Mouse (Mus musculus): ENCODE data around the gene Tex22. TPM values are rescaled to one million over a fixed set of nuclear protein-coding genes. Genes with fewer than 3 reads are reported as not detected.

Tex22 gene
- total and polyA plus RNA-seq, 2 experiments from 2014 or later: not detected

DNA sequence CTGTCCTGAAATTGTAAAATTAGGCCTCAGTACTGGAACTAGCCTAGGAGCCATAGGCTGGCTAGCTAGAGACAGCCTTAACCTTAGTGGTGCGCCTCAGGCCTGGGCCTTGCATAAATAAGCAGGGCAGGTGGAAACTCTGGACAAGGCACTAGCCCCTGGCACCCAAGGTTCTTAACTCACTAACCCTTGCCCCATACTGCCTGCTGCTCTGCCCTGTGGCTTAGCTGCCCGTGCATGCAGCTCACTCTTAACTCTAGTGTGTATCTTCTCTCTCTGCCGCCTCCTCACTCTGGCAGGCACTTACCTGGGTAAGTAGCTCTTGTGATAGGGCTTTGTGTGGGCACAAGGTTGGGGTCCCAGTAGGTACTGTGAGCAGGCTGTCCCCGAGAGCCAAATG, 60.2 kb downstream of the Tex22 start:
- H3K4me2 ChIP-seq (ENCODE audit: low read depth, low read length): no peak overlapping the region
- no peaks in the 10 kb centered on the region for H3K27me3 ChIP-seq (ENCODE audit: control insufficient read depth, insufficient read depth, low read length)
- H3K9ac ChIP-seq (replicated peaks; ENCODE audit: low read depth, low read length): 0 out of 2 replicates have a peak overlapping the region, but pooled peaks have one; percentile 34
- peaks cover 56% of the 10 kb centered on the region for H3K4me1 ChIP-seq (ENCODE audit: control insufficient read depth, insufficient read depth)
- peaks cover 66% of the 10 kb centered on the region for H3K36me3 ChIP-seq (replicated peaks; ENCODE audit: control insufficient read depth, insufficient read depth, low read length)
- no peaks in the 10 kb centered on the region for H3K9me3 ChIP-seq (replicated peaks; ENCODE audit: control insufficient read depth, low read length)
- DNase-seq (ENCODE audit: low spot score) (no peak), ATAC-seq (ENCODE audit: insufficient read depth, low read depth) (no peak)
- H3K4me3 ChIP-seq (ENCODE audit: low read depth, low read length): no peak overlapping the region
- TF ChIP-seq EP300 (IDR thresholded peaks at IDR 0.05; ENCODE audit: low read depth) (no peak), CTCF (IDR thresholded peaks at IDR 0.05; ENCODE audit: low read depth) (no peak)
- WGBS: 61% methylated on average over 4 of the region's 4 CpGs
- H3K27ac ChIP-seq (ENCODE audit: low read depth): 0 out of 2 replicates have a peak overlapping the region, but pooled peaks have one; percentile 12

- Histone ChIP-seq H3K9me3 (replicated peaks; ENCODE audit: control insufficient read depth, low read length) (no peaks in the 10 kb centered on the region), H3K4me3 (ENCODE audit: low read depth, low read length) (no peak overlapping the region), H3K27ac (ENCODE audit: low read depth) (no peak overlapping the region), H3K9ac (replicated peaks; ENCODE audit: low read depth, low read length) (no peak overlapping the region), H3K36me3 (replicated peaks; ENCODE audit: control insufficient read depth, insufficient read depth, low read length) (peaks cover 57% of the 10 kb centered on the region), H3K4me1 (ENCODE audit: control insufficient read depth, insufficient read depth) (peaks cover 60% of the 10 kb centered on the region), H3K27me3 (ENCODE audit: control insufficient read depth, insufficient read depth, low read length) (no peaks in the 10 kb centered on the region), H3K4me2 (ENCODE audit: low read depth, low read length) (no peak overlapping the region)
- DNase-seq (ENCODE audit: low spot score) (no peak), ATAC-seq (ENCODE audit: insufficient read depth, low read depth) (no peak)
- whole genome bisulfite sequencing: 71% methylated on average over 7 of the region's 7 CpGs
- TF ChIP-seq CTCF (IDR thresholded peaks at IDR 0.05; ENCODE audit: low read depth) (no peak), EP300 (IDR thresholded peaks at IDR 0.05; ENCODE audit: low read depth) (no peak)
Observed at GRCm38 (mm10) chr12:113135401-113135800, 61.1 kb downstream of the Tex22 start.

DNA sequence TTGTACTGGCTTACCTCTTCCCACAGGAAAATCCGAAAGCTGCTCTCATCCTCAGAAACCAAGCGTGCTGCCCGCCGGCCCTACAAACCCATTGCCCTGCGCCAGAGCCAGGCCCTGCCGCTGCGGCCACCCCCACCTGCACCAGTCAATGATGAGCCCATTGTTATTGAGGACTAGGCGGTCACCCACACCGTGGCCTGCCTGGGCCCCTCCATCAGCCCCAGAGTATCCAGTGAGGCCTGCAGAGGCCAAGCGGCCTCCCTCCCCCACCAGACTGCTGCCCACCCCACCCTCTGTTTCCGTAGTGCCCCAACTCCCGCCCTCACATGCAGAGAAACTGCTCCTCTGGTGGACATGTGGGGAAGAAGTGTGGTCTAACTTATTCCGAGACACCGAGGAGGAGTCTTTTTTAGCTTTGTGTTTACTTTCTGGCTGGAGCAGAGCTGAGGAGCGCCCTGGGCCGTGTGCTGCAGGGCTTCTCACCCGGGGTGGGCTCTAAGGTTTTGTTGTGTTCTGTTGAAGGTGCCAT, 62.3 kb downstream of the Tex22 start:
- TF ChIP-seq CTCF (IDR thresholded peaks at IDR 0.05; ENCODE audit: low read depth) (peak; percentile 52), EP300 (IDR thresholded peaks at IDR 0.05; ENCODE audit: low read depth) (no peak)
- Histone ChIP-seq H3K36me3 (replicated peaks; ENCODE audit: control insufficient read depth, insufficient read depth, low read length) (peaks cover 45% of the 10 kb centered on the region), H3K9me3 (replicated peaks; ENCODE audit: control insufficient read depth, low read length) (no peaks in the 10 kb centered on the region), H3K27ac (ENCODE audit: low read depth) (peak overlapping the region; percentile 98), H3K27me3 (ENCODE audit: control insufficient read depth, insufficient read depth, low read length) (no peaks in the 10 kb centered on the region), H3K9ac (replicated peaks; ENCODE audit: low read depth, low read length) (no peak overlapping the region; the same call in 1 of the 2 replicates), H3K4me3 (ENCODE audit: low read depth, low read length) (no peak overlapping the region), H3K4me2 (ENCODE audit: low read depth, low read length) (no peak overlapping the region), H3K4me1 (ENCODE audit: control insufficient read depth, insufficient read depth) (peaks cover 60% of the 10 kb centered on the region)
- ATAC-seq (ENCODE audit: insufficient read depth, low read depth) (no peak), DNase-seq (ENCODE audit: low spot score) (peak; percentile 51)
- WGBS: 59% methylated on average over 17 of the region's 17 CpGs

GRCm38 (mm10) chr12:113137260-113138213, 63.2 kb downstream of the Tex22 start:
- TF ChIP-seq EP300 (IDR thresholded peaks at IDR 0.05; ENCODE audit: low read depth): peak; percentile 99
- TF ChIP-seq CTCF (IDR thresholded peaks at IDR 0.05; ENCODE audit: low read depth): no peak
- Histone ChIP-seq H3K27me3 (ENCODE audit: control insufficient read depth, insufficient read depth, low read length) (no peaks in the 10 kb centered on the region), H3K9ac (replicated peaks; ENCODE audit: low read depth, low read length) (no peak overlapping the region), H3K4me2 (ENCODE audit: low read depth, low read length) (no peak overlapping the region), H3K36me3 (replicated peaks; ENCODE audit: control insufficient read depth, insufficient read depth, low read length) (peaks cover 37% of the 10 kb centered on the region), H3K9me3 (replicated peaks; ENCODE audit: control insufficient read depth, low read length) (no peaks in the 10 kb centered on the region), H3K4me1 (ENCODE audit: control insufficient read depth, insufficient read depth) (peaks cover 53% of the 10 kb centered on the region), H3K4me3 (ENCODE audit: low read depth, low read length) (no peak overlapping the region), H3K27ac (ENCODE audit: low read depth) (peak overlapping the region; percentile 98)
- 41% methylated on average over 18 of the region's 18 CpGs for WGBS
- peak; percentile 86 for DNase-seq (ENCODE audit: low spot score)
- ATAC-seq (ENCODE audit: insufficient read depth, low read depth): peak; percentile 31

- H3K9me3 ChIP-seq (replicated peaks; ENCODE audit: control insufficient read depth, low read length): no peaks in the 10 kb centered on the region
- 0 out of 2 replicates have a peak overlapping the region, but pooled peaks have one; percentile 91 for H3K4me2 ChIP-seq (ENCODE audit: low read depth, low read length)
- WGBS: 22% methylated on average over 6 of the region's 6 CpGs
- no peak for TF ChIP-seq EP300 (IDR thresholded peaks at IDR 0.05; ENCODE audit: low read depth)
- TF ChIP-seq CTCF (IDR thresholded peaks at IDR 0.05; ENCODE audit: low read depth): no peak
- H3K4me1 ChIP-seq (ENCODE audit: control insufficient read depth, insufficient read depth): peaks cover 49% of the 10 kb centered on the region
- H3K27ac ChIP-seq (ENCODE audit: low read depth): peak overlapping the region; percentile 98
- no peak overlapping the region for H3K4me3 ChIP-seq (ENCODE audit: low read depth, low read length)
- H3K36me3 ChIP-seq (replicated peaks; ENCODE audit: control insufficient read depth, insufficient read depth, low read length): peaks cover 38% of the 10 kb centered on the region
- no peak overlapping the region; the same call in 1 of the 2 replicates for H3K9ac ChIP-seq (replicated peaks; ENCODE audit: low read depth, low read length)
- H3K27me3 ChIP-seq (ENCODE audit: control insufficient read depth, insufficient read depth, low read length): no peaks in the 10 kb centered on the region
- ATAC-seq (ENCODE audit: insufficient read depth, low read depth) (no peak), DNase-seq (ENCODE audit: low spot score) (no peak)
Observed at GRCm38 (mm10) chr12:113138291-113138690, 64.0 kb downstream of the Tex22 start.

Small RNAs within 50 kb of the gene (microRNA-seq; reads per million reads assigned to microRNA genes)
- gene Gm44471: not detected

Other genes with a start within 250 kb of the Tex22 start
- gene Cdca4, start 245.1 kb upstream of the Tex22 start, total RNA-seq (2014; rRNA removed; ENCODE audit: low replicate concordance): 27.7 and 32.2 TPM in 2 replicates
- 18.6 and 19.1 TPM in 2 replicates for gene Cdca4, start 245.1 kb upstream of the Tex22 start, polyA plus RNA-seq (2015; fragmentation: Nextera tagmentation; extraction: Ambion mirVana)
- gene Gpr132, start 206.3 kb upstream of the Tex22 start, total RNA-seq (2014; rRNA removed; ENCODE audit: low replicate concordance): 0.38 TPM in 1 of 2 replicates, not detected in the other
- 0.04 TPM in 1 of 2 replicates, not detected in the other for gene Gpr132, start 206.3 kb upstream of the Tex22 start, polyA plus RNA-seq (2015; fragmentation: Nextera tagmentation; extraction: Ambion mirVana)
- gene Jag2, start 144.7 kb upstream of the Tex22 start, total RNA-seq (2014; rRNA removed; ENCODE audit: low replicate concordance): 22.7 and 58.5 TPM in 2 replicates
- 1.8 and 3.3 TPM in 2 replicates for gene Jag2, start 144.7 kb upstream of the Tex22 start, polyA plus RNA-seq (2015; fragmentation: Nextera tagmentation; extraction: Ambion mirVana)
- gene Nudt14, start 132.4 kb upstream of the Tex22 start, total RNA-seq (2014; rRNA removed; ENCODE audit: low replicate concordance): 13.5 and 33.9 TPM in 2 replicates
- gene Nudt14, start 132.4 kb upstream of the Tex22 start, polyA plus RNA-seq (2015; fragmentation: Nextera tagmentation; extraction: Ambion mirVana): 28.2 and 33.2 TPM in 2 replicates
- 62.7 and 70.2 TPM in 2 replicates for gene Btbd6, start 98.0 kb upstream of the Tex22 start, total RNA-seq (2014; rRNA removed; ENCODE audit: low replicate concordance)
- gene Btbd6, start 98.0 kb upstream of the Tex22 start, polyA plus RNA-seq (2015; fragmentation: Nextera tagmentation; extraction: Ambion mirVana): 20.4 and 21.6 TPM in 2 replicates
- gene Brf1, start 73.8 kb upstream of the Tex22 start, total RNA-seq (2014; rRNA removed; ENCODE audit: low replicate concordance): 26.0 and 51.9 TPM in 2 replicates
- gene Brf1, start 73.8 kb upstream of the Tex22 start, polyA plus RNA-seq (2015; fragmentation: Nextera tagmentation; extraction: Ambion mirVana): 24.5 TPM in 2 replicates
- gene Pacs2, start 60.0 kb upstream of the Tex22 start, total RNA-seq (2014; rRNA removed; ENCODE audit: low replicate concordance): 20.4 and 38.5 TPM in 2 replicates
- gene Pacs2, start 60.0 kb upstream of the Tex22 start, polyA plus RNA-seq (2015; fragmentation: Nextera tagmentation; extraction: Ambion mirVana): 4.3 and 5.1 TPM in 2 replicates
- 26.3 and 32.0 TPM in 2 replicates for gene Mta1, start 23.8 kb downstream of the Tex22 start, total RNA-seq (2014; rRNA removed; ENCODE audit: low replicate concordance)
- 10.9 and 11.8 TPM in 2 replicates for gene Mta1, start 23.8 kb downstream of the Tex22 start, polyA plus RNA-seq (2015; fragmentation: Nextera tagmentation; extraction: Ambion mirVana)
- 1,394 and 1,556 TPM in 2 replicates for gene Crip2, start 65.7 kb downstream of the Tex22 start, total RNA-seq (2014; rRNA removed; ENCODE audit: low replicate concordance)
- 2,321 and 2,395 TPM in 2 replicates for gene Crip2, start 65.7 kb downstream of the Tex22 start, polyA plus RNA-seq (2015; fragmentation: Nextera tagmentation; extraction: Ambion mirVana)
- gene Crip1, start 71.8 kb downstream of the Tex22 start, total RNA-seq (2014; rRNA removed; ENCODE audit: low replicate concordance): 286 and 487 TPM in 2 replicates
- 831 and 871 TPM in 2 replicates for gene Crip1, start 71.8 kb downstream of the Tex22 start, polyA plus RNA-seq (2015; fragmentation: Nextera tagmentation; extraction: Ambion mirVana)
- gene Tedc1, start 81.9 kb downstream of the Tex22 start, total RNA-seq (2014; rRNA removed; ENCODE audit: low replicate concordance): 6.7 and 16.5 TPM in 2 replicates
- 4.5 and 4.9 TPM in 2 replicates for gene Tedc1, start 81.9 kb downstream of the Tex22 start, polyA plus RNA-seq (2015; fragmentation: Nextera tagmentation; extraction: Ambion mirVana)
- 0.97 and 4.8 TPM in 2 replicates for gene Tmem121, start 111.4 kb downstream of the Tex22 start, total RNA-seq (2014; rRNA removed; ENCODE audit: low replicate concordance)
- gene Tmem121, start 111.4 kb downstream of the Tex22 start, polyA plus RNA-seq (2015; fragmentation: Nextera tagmentation; extraction: Ambion mirVana): 1.2 TPM in 2 replicates

Data from heart, postnatal 0 days (tissue).